Mouse (Mus musculus) midbrain, embryonic 16.5 days (tissue): ENCODE results near the gene Zfp185. TPM values are rescaled to one million over a fixed set of nuclear protein-coding genes. Genes with fewer than 3 reads are reported as not detected.

Source experiments
- ATAC-seq: fragments of 200-750 bp; cut with Nextera tagmentation; 2 replicates; pipeline ENCODE4 v1.8.0; 2017; ENCODE audit warnings: moderate TSS enrichment
- H3K27ac ChIP-seq: fragments of 300-500 bp; sonication (generic); 2 replicates; pipeline ENCODE4 v1.5.1; 2014; ENCODE audit warnings: mild to moderate bottlenecking, low read length, mixed read lengths
- H3K27me3 ChIP-seq: fragments of 300-500 bp; sonication (generic); 2 replicates; pipeline ENCODE4 v1.6.1; 2014; ENCODE audit warnings: low read depth, low read length, mixed read lengths; ENCODE audit not compliant: control insufficient read depth, insufficient read depth
- H3K36me3 ChIP-seq: fragments of 300-500 bp; sonication (generic); 2 replicates; pipeline ENCODE4 v1.6.1; 2014; ENCODE audit warnings: mild to moderate bottlenecking, low read length, moderate library complexity, mixed read lengths; ENCODE audit not compliant: control insufficient read depth, insufficient read depth
- H3K4me1 ChIP-seq: fragments of 300-500 bp; sonication (generic); 2 replicates; pipeline ENCODE4 v1.6.1; 2014; ENCODE audit warnings: mild to moderate bottlenecking, low read length, mixed read lengths; ENCODE audit not compliant: control insufficient read depth, insufficient read depth
- H3K4me2 ChIP-seq: fragments of 300-500 bp; sonication (generic); 2 replicates; pipeline ENCODE4 v1.6.1; 2014; ENCODE audit warnings: mild to moderate bottlenecking, low read length, mixed read lengths
- H3K4me3 ChIP-seq: fragments of 300-500 bp; sonication (generic); 2 replicates; pipeline ENCODE4 v1.5.1; 2014; ENCODE audit warnings: low read depth, mild to moderate bottlenecking, low read length, moderate library complexity, mixed read lengths
- H3K9ac ChIP-seq: fragments of 300-500 bp; sonication (generic); 2 replicates; pipeline ENCODE4 v1.6.1; 2014; ENCODE audit warnings: low read depth, low read length, mixed read lengths
- H3K9me3 ChIP-seq: fragments of 300-500 bp; sonication (generic); replicated peaks from 2 replicates; pipeline ENCODE4 v1.6.1; 2014; ENCODE audit warnings: mild to moderate bottlenecking, low read length, mixed read lengths; ENCODE audit not compliant: control insufficient read depth, poor library complexity, severe bottlenecking
- WGBS: fragments of 180-500 bp; shearing (Covaris S2); extraction: QIAGEN DNeasy Blood & Tissue Kit; methylation state at CpG from one replicate; pipeline ENCODE4 v1.1.7; 2014; 5-methylcytosine and 5-hydroxymethylcytosine counted together
- polyA plus RNA-seq: library from polyadenylated mRNA; unstranded; fragments of >200 nt; fragmentation: Nextera tagmentation; extraction: Ambion mirVana; gene quantifications from 2 replicates; pipeline ENCODE4 v1.2.1, GENCODE M21; 2015

Zfp185 gene
- polyA plus RNA-seq: 0.97 and 1.3 TPM in 2 replicates

DNA sequence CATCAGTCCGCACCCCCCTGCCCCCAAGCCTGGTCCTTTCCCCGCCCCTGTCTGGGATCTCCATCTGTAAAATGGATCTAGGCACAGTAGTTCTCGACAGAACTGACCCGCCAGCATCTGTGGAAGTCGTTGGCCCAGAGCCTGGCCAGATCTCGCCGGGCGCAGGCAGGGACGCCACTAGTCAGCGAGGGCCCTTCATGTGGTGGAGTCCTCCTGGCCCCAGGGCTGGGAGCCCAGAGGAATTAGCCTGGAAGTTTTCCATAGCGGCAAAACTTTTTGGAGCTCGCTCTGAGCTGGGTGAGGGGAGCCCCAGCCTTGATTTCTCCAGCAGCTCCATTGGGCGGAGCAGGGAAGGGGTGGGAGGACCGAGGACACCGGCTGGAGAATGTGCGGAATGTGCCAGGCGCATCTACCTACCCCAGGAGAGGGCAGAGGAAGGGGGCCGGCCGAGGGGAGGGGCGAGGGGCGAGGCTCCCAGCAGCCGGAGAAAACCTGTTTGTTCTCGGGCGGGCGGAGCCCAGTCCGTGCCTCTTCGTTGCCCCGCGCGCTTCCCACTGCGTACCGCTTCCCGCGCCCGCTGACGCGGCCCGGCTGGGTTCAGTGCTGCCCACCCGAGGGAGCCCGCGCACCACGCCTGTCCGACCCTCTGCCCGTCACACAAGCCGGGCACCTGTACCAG is at the start of gene Zfp185:
TSS of gene Zfp185 (plus strand) at position 499 of the 679 bp plus-strand sequence.
- ATAC-seq: peak; percentile 72
- Histone ChIP-seq H3K27ac (no peak within 1 kb of the TSS), H3K9ac (no peak within 1 kb of the TSS), H3K4me2 (peak within 1 kb of the TSS; percentile 48), H3K36me3 (no peaks in the 10 kb centered on the region), H3K9me3 (no peaks in the 10 kb centered on the region), H3K4me3 (peak within 1 kb of the TSS; percentile 26), H3K4me1 (no peaks in the 10 kb centered on the region), H3K27me3 (no peaks in the 10 kb centered on the region)
- WGBS: 25% methylated on average over 21 of the region's 45 CpGs

DNA sequence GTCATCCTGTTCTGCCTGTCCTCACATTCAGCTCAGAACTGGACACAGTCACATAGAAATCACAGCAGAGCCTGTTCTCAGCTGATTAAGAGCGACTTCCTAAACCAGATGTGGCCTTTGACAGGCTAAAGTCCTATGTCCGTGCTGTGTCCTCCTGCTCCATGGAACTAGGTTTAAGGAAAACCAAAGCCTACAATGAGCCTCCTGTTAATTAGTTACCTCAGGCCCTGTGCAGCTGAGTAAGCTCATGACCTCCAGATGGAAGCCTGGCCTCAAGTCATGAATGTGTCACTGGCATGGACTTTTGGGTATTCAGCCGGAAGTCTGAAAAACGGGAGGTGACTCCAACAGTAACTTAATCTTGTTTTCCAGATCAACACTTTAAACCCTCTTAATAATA is 33.7 kb upstream of the Zfp185 start:
- Histone ChIP-seq H3K27me3 (no peaks in the 10 kb centered on the region), H3K9me3 (no peaks in the 10 kb centered on the region), H3K4me2 (no peak overlapping the region), H3K27ac (no peak overlapping the region), H3K9ac (no peak overlapping the region), H3K4me3 (no peak overlapping the region), H3K4me1 (no peaks in the 10 kb centered on the region), H3K36me3 (peaks cover 4% of the 10 kb centered on the region; the same call in 1 of the 2 replicates)
- WGBS: 59% methylated on average over 4 of the region's 4 CpGs
- no peak for ATAC-seq

DNA sequence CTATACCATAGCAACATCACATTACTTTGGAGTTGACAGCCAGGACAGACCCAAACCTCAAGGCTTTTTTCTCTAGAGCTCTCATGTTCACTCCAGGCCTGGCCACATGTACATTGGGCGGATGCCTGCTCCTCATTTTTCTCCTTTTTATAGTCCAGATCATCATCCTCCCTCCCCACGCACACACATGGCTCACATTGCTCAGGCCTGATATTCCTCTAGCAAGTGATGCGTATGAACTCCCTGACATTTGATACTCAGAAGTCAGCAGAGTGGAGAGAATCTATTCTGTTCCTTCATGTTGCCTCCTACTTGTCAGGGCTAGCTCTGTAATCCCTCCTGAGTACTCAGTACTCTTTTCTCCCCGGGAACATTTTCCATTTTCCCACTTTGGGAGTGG is 30.7 kb upstream of the Zfp185 start:
- Histone ChIP-seq H3K36me3 (peaks cover 4% of the 10 kb centered on the region; the same call in 1 of the 2 replicates), H3K9ac (no peak overlapping the region)

DNA sequence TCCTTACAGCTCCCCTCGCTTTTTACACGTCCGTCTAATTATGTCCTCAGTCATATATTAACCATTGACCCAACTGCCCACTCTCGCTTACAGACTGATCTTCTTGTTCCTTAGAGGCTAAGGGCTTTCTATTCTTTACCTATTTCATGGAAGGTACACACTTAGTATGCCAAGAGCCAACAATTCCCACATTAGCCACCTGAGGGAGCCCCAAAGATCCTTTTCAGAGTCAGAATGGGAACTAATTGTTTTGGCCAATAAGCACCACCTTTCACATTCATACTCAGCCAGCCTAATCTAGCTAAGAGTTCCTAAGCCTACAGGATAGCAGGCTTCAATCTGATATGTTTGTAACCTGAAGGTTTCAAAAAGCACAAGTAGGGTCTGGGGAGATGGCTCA is 26.7 kb upstream of the Zfp185 start:
- peaks cover 6% of the 10 kb centered on the region for H3K36me3 ChIP-seq
- H3K27ac ChIP-seq: no peak overlapping the region
- H3K27me3 ChIP-seq: no peaks in the 10 kb centered on the region
- no peak overlapping the region for H3K9ac ChIP-seq
- no peak for ATAC-seq
- H3K9me3 ChIP-seq: no peaks in the 10 kb centered on the region
- H3K4me2 ChIP-seq: no peak overlapping the region
- WGBS: 84% methylated on average over 4 of the region's 4 CpGs
- H3K4me3 ChIP-seq: no peak overlapping the region
- H3K4me1 ChIP-seq: no peaks in the 10 kb centered on the region

More for the DNA sequence above, 30.7 kb upstream of the Zfp185 start:
- ATAC-seq: no peak
- no peak overlapping the region for H3K27ac ChIP-seq
- 91% methylated on average over 4 of the region's 4 CpGs for WGBS
- H3K27me3 ChIP-seq: no peaks in the 10 kb centered on the region
- no peak overlapping the region for H3K4me3 ChIP-seq
- no peaks in the 10 kb centered on the region for H3K9me3 ChIP-seq
- no peak overlapping the region for H3K4me2 ChIP-seq
- no peaks in the 10 kb centered on the region for H3K4me1 ChIP-seq

DNA sequence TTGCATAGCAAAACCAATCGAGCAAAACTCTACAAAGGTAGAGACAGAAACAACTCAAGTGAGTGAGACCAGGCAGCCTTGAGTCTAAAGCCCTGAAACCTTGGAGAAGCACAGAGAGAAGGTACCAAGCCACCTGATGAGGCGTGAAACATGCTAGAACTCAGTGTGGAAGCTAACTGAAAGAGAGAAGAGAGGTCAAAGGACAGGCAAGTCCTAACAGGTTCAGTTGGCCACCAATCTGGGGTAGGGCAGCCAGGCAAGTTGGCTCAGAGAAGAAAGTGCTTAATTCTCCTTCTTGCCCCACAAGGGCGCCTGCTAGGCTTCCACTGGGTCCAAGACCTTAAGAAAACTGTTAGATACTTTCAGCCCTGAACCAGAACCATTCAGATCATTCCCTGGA is 25.6 kb upstream of the Zfp185 start:
- H3K27ac ChIP-seq: no peak overlapping the region
- no peak for ATAC-seq

DNA sequence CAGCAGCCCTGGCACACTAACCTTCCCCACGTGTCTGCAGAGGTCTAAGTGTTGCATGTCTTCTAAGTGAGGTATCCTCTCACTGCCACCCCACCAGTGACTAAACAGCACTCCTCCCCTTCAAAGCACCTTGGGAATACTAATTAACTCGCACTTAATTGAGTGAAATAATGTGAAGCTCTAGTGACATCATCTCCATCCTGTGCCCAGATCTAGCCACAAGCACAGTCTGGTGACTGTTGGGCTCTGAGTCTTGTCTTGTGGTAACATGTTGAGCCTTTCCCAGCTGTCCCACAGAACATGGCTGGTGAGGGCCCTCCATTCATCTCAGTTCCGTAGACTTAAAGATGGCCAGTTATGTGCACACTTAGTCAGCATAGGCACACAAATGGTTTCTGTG is 24.4 kb upstream of the Zfp185 start:
- ATAC-seq: no peak
- Histone ChIP-seq H3K9ac (no peak overlapping the region), H3K4me2 (no peak overlapping the region), H3K9me3 (no peaks in the 10 kb centered on the region), H3K4me1 (no peaks in the 10 kb centered on the region), H3K36me3 (peaks cover 6% of the 10 kb centered on the region), H3K27me3 (no peaks in the 10 kb centered on the region), H3K4me3 (no peak overlapping the region), H3K27ac (no peak overlapping the region)
- WGBS: 81% methylated on average over 3 of the region's 3 CpGs

More for the DNA sequence above, 25.6 kb upstream of the Zfp185 start:
- Histone ChIP-seq H3K4me2 (no peak overlapping the region), H3K9ac (no peak overlapping the region), H3K27me3 (no peaks in the 10 kb centered on the region), H3K9me3 (no peaks in the 10 kb centered on the region), H3K4me3 (no peak overlapping the region), H3K4me1 (no peaks in the 10 kb centered on the region), H3K36me3 (peaks cover 6% of the 10 kb centered on the region)
- WGBS: 81% methylated on average over 3 of the region's 3 CpGs

DNA sequence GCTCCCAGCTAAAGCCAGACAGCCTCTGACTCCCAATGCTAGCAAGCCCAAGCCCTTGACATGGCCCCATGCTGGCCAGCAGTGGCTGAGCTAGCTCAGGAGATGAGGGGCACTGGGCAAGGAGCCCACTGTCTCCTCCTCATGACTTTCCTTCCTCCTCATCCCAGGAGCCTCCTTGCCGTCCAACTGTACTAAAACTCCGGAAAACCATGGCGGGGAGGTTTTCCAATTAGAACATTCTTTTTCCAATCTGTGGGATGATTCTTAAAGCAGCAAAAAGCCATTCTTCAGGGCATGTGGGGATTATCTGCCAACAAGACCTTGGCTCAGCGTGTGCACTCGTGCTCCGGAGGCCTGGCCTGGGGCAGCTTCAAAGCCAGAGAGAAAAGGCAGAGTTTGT is 4.3 kb upstream of the Zfp185 start:
- ATAC-seq: no peak
- no peak overlapping the region for H3K27ac ChIP-seq
- no peaks in the 10 kb centered on the region for H3K27me3 ChIP-seq
- no peak overlapping the region for H3K9ac ChIP-seq
- H3K4me2 ChIP-seq: no peak overlapping the region
- no peaks in the 10 kb centered on the region for H3K9me3 ChIP-seq
- H3K4me3 ChIP-seq: no peak overlapping the region
- H3K4me1 ChIP-seq: no peaks in the 10 kb centered on the region
- WGBS: 49% methylated on average over 6 of the region's 6 CpGs
- H3K36me3 ChIP-seq: no peaks in the 10 kb centered on the region

DNA sequence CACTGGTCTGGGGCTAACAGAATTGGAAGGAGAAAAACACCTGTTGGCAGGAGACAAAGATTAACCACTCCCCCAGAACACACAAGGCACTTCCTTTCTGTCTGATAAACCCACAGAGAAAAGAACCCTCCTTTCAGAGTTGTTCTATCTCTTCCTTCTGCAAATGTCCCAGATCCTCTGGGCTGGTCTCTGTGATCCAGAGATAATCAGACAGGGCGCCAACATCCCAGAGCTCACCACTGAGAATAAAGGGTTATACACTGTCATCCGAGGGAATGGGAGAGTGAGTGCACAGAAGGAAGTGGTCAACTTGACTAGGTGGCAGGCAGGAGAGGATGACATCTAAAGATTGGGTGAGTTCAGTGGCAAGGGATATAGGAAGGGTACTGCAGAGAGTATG is 1.5 kb upstream of the Zfp185 start:
- ATAC-seq: no peak
- Histone ChIP-seq H3K4me1 (no peaks in the 10 kb centered on the region), H3K4me3 (no peak overlapping the region), H3K27me3 (no peaks in the 10 kb centered on the region), H3K9ac (no peak overlapping the region), H3K9me3 (no peaks in the 10 kb centered on the region), H3K4me2 (no peak overlapping the region), H3K36me3 (no peaks in the 10 kb centered on the region), H3K27ac (no peak overlapping the region)
- WGBS: 94% methylated on average over 2 of the region's 2 CpGs

DNA sequence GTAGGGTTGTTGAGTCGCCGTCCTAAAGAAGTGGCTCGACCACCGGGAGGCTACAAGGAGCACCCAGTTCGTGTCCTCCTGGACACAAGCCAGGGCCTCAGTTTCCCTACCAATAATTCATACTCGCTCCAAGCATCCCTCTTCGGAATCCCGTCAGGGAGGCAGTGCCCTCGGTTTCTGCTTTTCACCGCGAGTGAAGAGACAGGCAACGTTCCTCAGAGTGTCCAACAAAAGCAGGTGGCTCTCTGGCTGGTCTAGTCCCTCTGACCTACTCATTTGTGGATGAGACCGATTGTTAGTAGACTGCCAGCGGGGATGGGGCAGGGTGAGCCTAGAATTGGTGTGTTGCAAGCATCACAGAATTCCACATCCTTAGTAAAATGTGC is 374 bp downstream of the Zfp185 start:
- H3K9me3 ChIP-seq: no peaks in the 10 kb centered on the region
- no peak overlapping the region for H3K9ac ChIP-seq
- H3K27me3 ChIP-seq: no peaks in the 10 kb centered on the region
- 15% methylated on average over 14 of the region's 14 CpGs for WGBS
- H3K4me3 ChIP-seq: peak overlapping the region; percentile 26
- H3K27ac ChIP-seq: no peak overlapping the region
- peak overlapping the region; percentile 48 for H3K4me2 ChIP-seq
- no peak for ATAC-seq
- H3K36me3 ChIP-seq: no peaks in the 10 kb centered on the region
- H3K4me1 ChIP-seq: no peaks in the 10 kb centered on the region
